Mouse (Mus musculus) lung, postnatal 36 days (tissue): ENCODE measurements around the gene Fam155a.

Experiments used
- DNase-seq: peaks from one replicate; pipeline ENCODE4 v3.0.0; 2022; ENCODE audit warnings: mixed read lengths

Fam155a gene

GRCm38 (mm10) chr8:9167995-9168394, 603.0 kb downstream of the Fam155a start:
- DNase-seq: peak; percentile 56

DNA sequence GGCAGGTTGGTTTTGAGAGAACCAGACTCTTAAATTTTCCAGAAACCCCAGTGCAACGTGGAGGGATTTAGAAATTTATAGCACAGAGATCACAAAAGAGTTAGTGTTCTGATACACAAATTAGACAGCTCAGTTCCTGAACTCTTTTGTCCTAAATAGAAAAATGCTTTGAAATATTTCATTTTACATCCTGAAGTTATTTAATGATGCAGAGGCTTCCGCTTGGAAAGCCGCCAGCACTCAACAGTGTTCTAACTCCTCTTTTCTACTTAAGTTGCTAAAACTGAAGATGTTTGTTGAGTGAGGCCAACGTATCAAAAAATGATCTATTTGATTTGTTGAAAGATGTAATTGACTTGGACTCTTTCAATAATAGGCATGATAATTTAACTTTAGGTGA, 609.4 kb downstream of the Fam155a start:
- DNase-seq: no peak

GRCm38 (mm10) chr8:9159322-9159721, 611.6 kb downstream of the Fam155a start:
- DNase-seq: no peak

DNA sequence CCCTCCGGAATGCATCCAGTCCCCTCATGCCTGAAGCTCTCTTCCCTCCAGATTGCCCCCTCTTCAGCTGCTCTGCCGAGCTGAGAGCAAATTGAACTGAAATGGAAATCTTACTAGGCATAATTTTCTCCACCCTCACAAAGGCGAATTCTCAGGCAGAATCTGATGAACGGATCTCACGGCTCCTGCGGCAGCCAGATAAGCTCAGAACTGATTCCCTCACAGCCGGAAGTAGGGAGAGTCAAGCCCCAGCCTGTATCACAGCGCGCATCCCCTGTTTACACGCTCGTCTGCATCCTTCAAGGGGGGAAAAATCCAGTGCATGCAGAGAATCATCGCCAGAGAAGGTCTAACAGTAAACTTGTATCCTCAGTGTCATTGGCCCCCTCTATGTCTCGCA, 612.3 kb downstream of the Fam155a start:
- DNase-seq: no peak

GRCm38 (mm10) chr8:9157141-9157781, 613.7 kb downstream of the Fam155a start:
- no peak for DNase-seq
